Mouse (Mus musculus) heart, embryonic 11.5 days (tissue): ENCODE measurements around the gene Immt. TPM values are rescaled to one million over a fixed set of nuclear protein-coding genes. Genes with fewer than 3 reads are reported as not detected.
A peak's percentile ranks its signal among the peaks of the same experiment; 100 is the strongest.

Source experiments
- ATAC-seq: fragments of 200-750 bp; cut with Nextera tagmentation; replicated peaks from 2 replicates; pipeline ENCODE4 v1.8.0; 2017; ENCODE audit warnings: moderate library complexity; ENCODE audit not compliant: insufficient number of reproducible peaks, low FRiP score, low TSS enrichment
- H3K27ac ChIP-seq: fragments of 300-500 bp; sonication (generic); 2 replicates; pipeline ENCODE4 v1.5.1; 2014; ENCODE audit warnings: mild to moderate bottlenecking, low read depth, low read length
- H3K27me3 ChIP-seq: fragments of 300-500 bp; sonication (generic); 2 replicates; pipeline ENCODE4 v1.6.1; 2014; ENCODE audit warnings: mild to moderate bottlenecking, low read length, mixed read lengths; ENCODE audit not compliant: control insufficient read depth, insufficient read depth
- H3K36me3 ChIP-seq: fragments of 300-500 bp; sonication (generic); 2 replicates; pipeline ENCODE4 v1.6.1; 2014; ENCODE audit warnings: mild to moderate bottlenecking, low read length, moderate library complexity, mixed read lengths; ENCODE audit not compliant: control insufficient read depth, insufficient read depth
- H3K4me1 ChIP-seq: fragments of 300-500 bp; sonication (generic); 2 replicates; pipeline ENCODE4 v1.6.1; 2014; ENCODE audit warnings: low read length; ENCODE audit not compliant: control insufficient read depth, insufficient read depth
- H3K4me2 ChIP-seq: fragments of 300-500 bp; sonication (generic); 2 replicates; pipeline ENCODE4 v1.6.1; 2014; ENCODE audit warnings: mild to moderate bottlenecking, moderate library complexity
- H3K4me3 ChIP-seq: fragments of 300-500 bp; sonication (generic); 2 replicates; pipeline ENCODE4 v1.5.1; 2014; ENCODE audit warnings: low read depth, low read length
- H3K9ac ChIP-seq: fragments of 300-500 bp; sonication (generic); 2 replicates; pipeline ENCODE4 v1.6.1; 2014; ENCODE audit warnings: mild to moderate bottlenecking, low read depth, low read length, moderate library complexity
- H3K9me3 ChIP-seq: fragments of 300-500 bp; sonication (generic); replicated peaks from 2 replicates; pipeline ENCODE4 v1.6.1; 2016; ENCODE audit warnings: low read length; ENCODE audit not compliant: control insufficient read depth
- WGBS: fragments of 180-500 bp; shearing (Covaris S2); extraction: QIAGEN DNeasy Blood & Tissue Kit; methylation state at CpG from one replicate; pipeline ENCODE4 v1.1.7; 2014; ENCODE audit not compliant: insufficient replicate concordance; 5-methylcytosine and 5-hydroxymethylcytosine counted together
- polyA plus RNA-seq: library from polyadenylated mRNA; unstranded; fragments of >200 nt; fragmentation: Nextera tagmentation; extraction: Ambion mirVana; gene quantifications from 2 replicates; pipeline ENCODE4 v1.2.1, GENCODE M21; 2014

Immt gene
- polyA plus RNA-seq, 1 experiment from 2014 or later, result 284 TPM

- H3K4me1 ChIP-seq, result peaks cover 19% of the 10 kb centered on the region
- H3K9ac ChIP-seq, result no peak overlapping the region
- H3K27ac ChIP-seq, result peak overlapping the region; percentile 81
- no peaks in the 10 kb centered on the region for H3K36me3 ChIP-seq
- peak; percentile 63 for ATAC-seq
- no peaks in the 10 kb centered on the region for H3K9me3 ChIP-seq
- H3K4me3 ChIP-seq, result peak overlapping the region; percentile 19
- peak overlapping the region; percentile 49 for H3K4me2 ChIP-seq
- H3K27me3 ChIP-seq, result no peaks in the 10 kb centered on the region
- WGBS, result 13% methylated on average over 12 of the region's 12 CpGs
Measured at GRCm38 (mm10) chr6:71804061-71804829, 26.9 kb upstream of the Immt start.

- WGBS, result 79% methylated on average over 1 of the region's 1 CpGs
Measured at GRCm38 (mm10) chr6:71806713-71807112, 24.4 kb upstream of the Immt start.

GRCm38 (mm10) chr6:71809890-71810289 is 21.2 kb upstream of the Immt start:
- Histone ChIP-seq H3K36me3 (0 out of 2 replicates have a peak, but pooled peaks cover 5% of the 10 kb centered on the region), H3K27me3 (no peaks in the 10 kb centered on the region), H3K9ac (no peak overlapping the region), H3K4me3 (no peak overlapping the region), H3K9me3 (no peaks in the 10 kb centered on the region), H3K4me1 (peaks cover 3% of the 10 kb centered on the region), H3K27ac (no peak overlapping the region), H3K4me2 (no peak overlapping the region)
- no peak for ATAC-seq
- whole genome bisulfite sequencing, result 92% methylated on average over 9 of the region's 9 CpGs

More at GRCm38 (mm10) chr6:71806713-71807112, 24.4 kb upstream of the Immt start:
- H3K27me3 ChIP-seq, result no peaks in the 10 kb centered on the region
- no peaks in the 10 kb centered on the region for H3K36me3 ChIP-seq
- H3K4me1 ChIP-seq, result peaks cover 9% of the 10 kb centered on the region
- no peak overlapping the region; the same call in 1 of the 2 replicates for H3K9ac ChIP-seq
- H3K9me3 ChIP-seq, result no peaks in the 10 kb centered on the region
- ATAC-seq, result no peak
- no peak overlapping the region for H3K4me3 ChIP-seq
- no peak overlapping the region for H3K4me2 ChIP-seq
- H3K27ac ChIP-seq, result no peak overlapping the region

- ATAC-seq, result no peak
- no peaks in the 10 kb centered on the region for H3K4me1 ChIP-seq
- H3K4me3 ChIP-seq, result no peak overlapping the region
- H3K9me3 ChIP-seq, result no peaks in the 10 kb centered on the region
- no peak overlapping the region for H3K4me2 ChIP-seq
- H3K27ac ChIP-seq, result no peak overlapping the region
- 90% methylated on average over 2 of the region's 2 CpGs for WGBS
- peaks cover 18% of the 10 kb centered on the region for H3K36me3 ChIP-seq
- no peak overlapping the region for H3K9ac ChIP-seq
- no peaks in the 10 kb centered on the region for H3K27me3 ChIP-seq
Measured at GRCm38 (mm10) chr6:71812820-71813219, 18.3 kb upstream of the Immt start.

- no peaks in the 10 kb centered on the region for H3K4me1 ChIP-seq
- no peaks in the 10 kb centered on the region for H3K9me3 ChIP-seq
- no peak overlapping the region for H3K9ac ChIP-seq
- WGBS, result 82% methylated on average over 5 of the region's 5 CpGs
- no peak overlapping the region for H3K27ac ChIP-seq
- no peak overlapping the region for H3K4me3 ChIP-seq
- no peak overlapping the region for H3K4me2 ChIP-seq
- no peak for ATAC-seq
- H3K27me3 ChIP-seq, result no peaks in the 10 kb centered on the region
- peaks cover 21% of the 10 kb centered on the region for H3K36me3 ChIP-seq
Measured at GRCm38 (mm10) chr6:71819764-71820292, 11.3 kb upstream of the Immt start.

GRCm38 (mm10) chr6:71823085-71823484 is 8.0 kb upstream of the Immt start:
- Histone ChIP-seq H3K4me2 (peak overlapping the region; percentile 72), H3K4me1 (no peaks in the 10 kb centered on the region), H3K27me3 (no peaks in the 10 kb centered on the region), H3K27ac (no peak overlapping the region), H3K9me3 (no peaks in the 10 kb centered on the region), H3K9ac (peak overlapping the region; percentile 59), H3K36me3 (peaks cover 5% of the 10 kb centered on the region), H3K4me3 (peak overlapping the region; percentile 53)
- ATAC-seq, result no peak
- WGBS, result 1% methylated on average over 7 of the region's 7 CpGs

- H3K27ac ChIP-seq, result 0 out of 2 replicates have a peak overlapping the region, but pooled peaks have one; percentile 3
Measured at GRCm38 (mm10) chr6:71823488-71823887, 7.6 kb upstream of the Immt start.

GRCm38 (mm10) chr6:71823961-71824360 is 7.2 kb upstream of the Immt start:
- Histone ChIP-seq H3K9me3 (no peaks in the 10 kb centered on the region), H3K4me3 (peak overlapping the region; percentile 53), H3K27me3 (no peaks in the 10 kb centered on the region), H3K9ac (peak overlapping the region; percentile 59), H3K4me2 (peak overlapping the region; percentile 64), H3K4me1 (no peaks in the 10 kb centered on the region), H3K27ac (no peak overlapping the region), H3K36me3 (no peaks in the 10 kb centered on the region)
- 28% methylated on average over 3 of the region's 3 CpGs for WGBS
- no peak for ATAC-seq

More at GRCm38 (mm10) chr6:71823488-71823887, 7.6 kb upstream of the Immt start:
- peaks cover 1% of the 10 kb centered on the region; the same call in 1 of the 2 replicates for H3K36me3 ChIP-seq
- WGBS, result 0% methylated on average over 19 of the region's 19 CpGs
- H3K4me3 ChIP-seq, result peak overlapping the region; percentile 53
- peak overlapping the region; percentile 59 for H3K9ac ChIP-seq
- H3K27me3 ChIP-seq, result no peaks in the 10 kb centered on the region
- ATAC-seq, result peak; percentile 80
- H3K4me1 ChIP-seq, result no peaks in the 10 kb centered on the region
- H3K9me3 ChIP-seq, result no peaks in the 10 kb centered on the region
- peak overlapping the region; percentile 72 for H3K4me2 ChIP-seq
